Mouse (Mus musculus) T-helper 17 cell (primary cell): Measurements from ENCODE around the gene Tmem232.
"Not testable (repeated sequence)": the region's sequence is repeated elsewhere in the genome, so short reads cannot be mapped to it uniquely, and the experiment has no call there.

ENCODE experiments used
- in situ Hi-C, 2 experiments: fragments of 300-600 bp; cut with MboI, MseI; formaldehyde crosslinking; loops; 1 replicate in 1 of 2; 2 replicates in 1 of 2; pipeline ENCODE4 v1.15.1; 2025; ENCODE audit warnings: high pct_unique_total_duplicates in 2 of 2

Gene Tmem232

GRCm38 (mm10) chr17:65532381-65532780 is 8.2 kb downstream of the Tmem232 start:
- in situ Hi-C loops, result not testable (repeated sequence)

- in situ Hi-C loops, result loop anchor here in 1 of 2 experiments (10.0 kb wide), 1 partner anchor 1523 kb away; no protein-coding TSS in a partner anchor
These were observed 13.1 kb downstream of the Tmem232 start for GRCm38 (mm10) chr17:65527529-65527928.

GRCm38 (mm10) chr17:65513517-65513916 is 27.1 kb downstream of the Tmem232 start:
- in situ Hi-C loops, result no loop called here

GRCm38 (mm10) chr17:65484654-65485053 is 55.9 kb downstream of the Tmem232 start:
- in situ Hi-C loops, result loop anchor here in 1 of 2 experiments (5.0 kb wide), 1 partner anchor 52 kb away; no protein-coding TSS in a partner anchor

GRCm38 (mm10) chr17:65476747-65477146 is 63.8 kb downstream of the Tmem232 start:
- in situ Hi-C loops, result no loop called here

GRCm38 (mm10) chr17:65450818-65451217 is 89.8 kb downstream of the Tmem232 start:
- in situ Hi-C loops, result no loop called here

- in situ Hi-C loops, result not testable (repeated sequence)
These were observed 102.7 kb downstream of the Tmem232 start for GRCm38 (mm10) chr17:65437906-65438305.

GRCm38 (mm10) chr17:65419124-65419523 is 121.5 kb downstream of the Tmem232 start:
- in situ Hi-C loops, result no loop called here

- in situ Hi-C loops, result no loop called here
These were observed 135.3 kb downstream of the Tmem232 start for GRCm38 (mm10) chr17:65405309-65405708.

- in situ Hi-C loops, result no loop called here
These were observed 139.7 kb downstream of the Tmem232 start for GRCm38 (mm10) chr17:65400914-65401313.

- in situ Hi-C loops, result no loop called here
These were observed 156.1 kb downstream of the Tmem232 start for GRCm38 (mm10) chr17:65384411-65384962.

GRCm38 (mm10) chr17:65370034-65370780 is 170.4 kb downstream of the Tmem232 start:
- in situ Hi-C loops, result no loop called here

- in situ Hi-C loops, result no loop called here
These were observed 174.9 kb downstream of the Tmem232 start for GRCm38 (mm10) chr17:65365535-65366254.

GRCm38 (mm10) chr17:65351836-65352235 is 188.7 kb downstream of the Tmem232 start:
- in situ Hi-C loops, result no loop called here

- in situ Hi-C loops, result no loop called here
These were observed 200.6 kb downstream of the Tmem232 start for GRCm38 (mm10) chr17:65340016-65340415.

- in situ Hi-C loops, result no loop called here
These were observed 209.8 kb downstream of the Tmem232 start for GRCm38 (mm10) chr17:65330759-65331158.

- in situ Hi-C loops, result no loop called here
These were observed 215.3 kb downstream of the Tmem232 start for GRCm38 (mm10) chr17:65325249-65325648.

- in situ Hi-C loops, result no loop called here
These were observed 220.0 kb downstream of the Tmem232 start for GRCm38 (mm10) chr17:65320623-65321022.

- in situ Hi-C loops, result no loop called here
These were observed 240.6 kb downstream of the Tmem232 start for GRCm38 (mm10) chr17:65299946-65300345.

- in situ Hi-C loops, result no loop called here
These were observed 242.8 kb downstream of the Tmem232 start for GRCm38 (mm10) chr17:65297831-65298230.

GRCm38 (mm10) chr17:65252160-65252559 is 288.4 kb downstream of the Tmem232 start:
- in situ Hi-C loops, result no loop called here

- in situ Hi-C loops, result no loop called here
These were observed 290.3 kb downstream of the Tmem232 start for GRCm38 (mm10) chr17:65250261-65250660.
